Mouse (Mus musculus) CH12.LX (cell line): ENCODE data around the gene Snrpd2. TPM values are rescaled to one million over a fixed set of nuclear protein-coding genes. Genes with fewer than 3 reads are reported as not detected.

Source experiments
- DNase-seq: peaks from one replicate; pipeline ENCODE4 v3.0.0-alpha.2; 2013; ENCODE audit errors: extremely low read depth
- H3K27ac ChIP-seq: 2 replicates; pipeline ENCODE4 v1.5.1; 2012; ENCODE audit warnings: low read depth, mild to moderate bottlenecking, control low read depth, moderate library complexity; ENCODE audit not compliant: insufficient read depth
- H3K27me3 ChIP-seq: replicated peaks from 2 replicates; pipeline ENCODE3; 2012; ENCODE audit warnings: inconsistent platforms
- H3K36me3 ChIP-seq, 2 experiments: replicated peaks in 1 of 2; 2 replicates each; pipeline versions ENCODE3 to v1.6.1; 2012; ENCODE audit warnings: inconsistent platforms in 1 of 2, low read length in 1 of 2, mild to moderate bottlenecking in 1 of 2, mixed read lengths in 1 of 2, moderate library complexity in 1 of 2; ENCODE audit not compliant: control insufficient read depth in 1 of 2, insufficient read depth in 1 of 2
- H3K4me1 ChIP-seq, 2 experiments: 2 replicates each; pipeline ENCODE4 v1.6.1; 2012; ENCODE audit warnings: inconsistent platforms in 1 of 2, moderate library complexity in 1 of 2; ENCODE audit not compliant: insufficient read depth in 2 of 2, control insufficient read depth in 1 of 2
- H3K4me2 ChIP-seq: 2 replicates; pipeline ENCODE4 v1.6.1; 2012; ENCODE audit warnings: low read depth, mild to moderate bottlenecking, control low read depth; ENCODE audit not compliant: poor library complexity, insufficient read depth, severe bottlenecking
- H3K4me3 ChIP-seq, 3 experiments: fragments of 150-350 bp in 1 of 3; sonication (generic) in 1 of 3; replicated peaks in 1 of 3; 2 replicates each; pipeline versions ENCODE3 to v1.5.1; 2011 to 2012; ENCODE audit warnings: low read depth in 2 of 3, low read length in 2 of 3, mild to moderate bottlenecking in 2 of 3, moderate library complexity in 2 of 3, control low read depth in 1 of 3, improper control_type of control experiment in 1 of 3, inconsistent platforms in 1 of 3, mixed read lengths in 1 of 3; ENCODE audit not compliant: poor library complexity in 1 of 3
- H3K79me2 ChIP-seq: replicated peaks from 2 replicates; pipeline ENCODE4 v1.6.1; 2012; ENCODE audit warnings: mild to moderate bottlenecking, moderate library complexity; ENCODE audit not compliant: control insufficient read depth, poor library complexity, insufficient read depth, severe bottlenecking; ENCODE audit errors: extremely low read depth
- H3K9ac ChIP-seq: 2 replicates; pipeline ENCODE4 v1.6.1; 2012; ENCODE audit warnings: low read depth, mild to moderate bottlenecking, control low read depth, moderate library complexity; ENCODE audit not compliant: insufficient read depth
- H3K9me3 ChIP-seq: replicated peaks from 2 replicates; pipeline ENCODE3; 2012; ENCODE audit warnings: low read length, inconsistent platforms, mixed read lengths
- BHLHE40 ChIP-seq: IDR thresholded peaks from 2 replicates; pipeline ENCODE4 v1.6.1; 2011; ENCODE audit warnings: mild to moderate bottlenecking, low read depth, low read length, improper control_type of control experiment
- CTCF ChIP-seq, 2 experiments: IDR thresholded peaks in 1 of 2; conservative IDR thresholded peaks in 1 of 2; 2 replicates each; pipeline ENCODE4 v1.5.1; 2011 to 2012; ENCODE audit warnings: low read depth in 2 of 2, low read length in 2 of 2, improper control_type of control experiment in 1 of 2, inconsistent platforms in 1 of 2, mild to moderate bottlenecking in 1 of 2, moderate library complexity in 1 of 2
- E2F4 ChIP-seq: IDR thresholded peaks from 2 replicates; pipeline ENCODE4 v1.6.1; 2011; ENCODE audit warnings: low read depth, low read length, improper control_type of control experiment; ENCODE audit not compliant: insufficient replicate concordance
- ELF1 ChIP-seq: IDR thresholded peaks from 2 replicates; pipeline ENCODE4 v1.6.1; 2014; ENCODE audit warnings: low read depth, mild to moderate bottlenecking, inconsistent platforms, low read length, improper control_type of control experiment
- ETS1 ChIP-seq: conservative IDR thresholded peaks from 2 replicates; pipeline ENCODE4 v1.6.1; 2012; ENCODE audit warnings: low read depth, mild to moderate bottlenecking, inconsistent platforms, low read length, improper control_type of control experiment, moderate library complexity
- GABPA ChIP-seq: IDR thresholded peaks from 2 replicates; pipeline ENCODE4 v1.6.1; 2012; ENCODE audit warnings: low read depth, low read length, improper control_type of control experiment, inconsistent platforms; ENCODE audit not compliant: insufficient replicate concordance
- JUND ChIP-seq: conservative IDR thresholded peaks from 2 replicates; pipeline ENCODE4 v1.6.1; 2011; ENCODE audit warnings: low read depth, low read length, improper control_type of control experiment
- KAT2A ChIP-seq: IDR thresholded peaks from 2 replicates; pipeline ENCODE4 v1.6.1; 2012; ENCODE audit warnings: low read length, improper control_type of control experiment, inconsistent platforms; ENCODE audit not compliant: insufficient replicate concordance
- MAZ ChIP-seq: IDR thresholded peaks from 2 replicates; pipeline ENCODE4 v1.6.1; 2012; ENCODE audit warnings: low read depth, mild to moderate bottlenecking, inconsistent platforms, low read length, improper control_type of control experiment, moderate library complexity
- MEF2A ChIP-seq: IDR thresholded peaks from 2 replicates; pipeline ENCODE4 v1.6.1; 2014; ENCODE audit warnings: low read depth, mild to moderate bottlenecking, inconsistent platforms, low read length, improper control_type of control experiment, borderline replicate concordance
- MYC ChIP-seq: IDR thresholded peaks from 2 replicates; pipeline ENCODE4 v1.6.1; 2011; ENCODE audit warnings: low read depth, mild to moderate bottlenecking, improper control_type of control experiment, low read length
- NRF1 ChIP-seq: IDR thresholded peaks from 2 replicates; pipeline ENCODE4 v1.6.1; 2014; ENCODE audit warnings: low read depth, mild to moderate bottlenecking, inconsistent platforms, low read length, improper control_type of control experiment, moderate library complexity
- POLR2A ChIP-seq: IDR thresholded peaks from 2 replicates; pipeline ENCODE4 v1.6.1; 2011; ENCODE audit warnings: low read depth, mild to moderate bottlenecking, improper control_type of control experiment, low read length
- POLR2AphosphoS2 ChIP-seq: IDR thresholded peaks from 2 replicates; pipeline ENCODE4 v1.6.1; 2011; ENCODE audit warnings: low read depth, low read length, improper control_type of control experiment
- RAD21 ChIP-seq: IDR thresholded peaks from 2 replicates; pipeline ENCODE4 v1.6.1; 2011; ENCODE audit warnings: low read depth, mild to moderate bottlenecking, low read length, improper control_type of control experiment, moderate library complexity
- TCF12 ChIP-seq: IDR thresholded peaks from 2 replicates; pipeline ENCODE4 v1.6.1; 2014; ENCODE audit warnings: low read depth, mild to moderate bottlenecking, inconsistent platforms, low read length, improper control_type of control experiment
- UBTF ChIP-seq: IDR thresholded peaks from 2 replicates; pipeline ENCODE4 v1.6.1; 2012; ENCODE audit warnings: low read depth, mild to moderate bottlenecking, inconsistent platforms, low read length, improper control_type of control experiment, moderate library complexity
- ZMIZ1 ChIP-seq: IDR thresholded peaks from 2 replicates; pipeline ENCODE4 v1.6.1; 2012; ENCODE audit warnings: low read depth, mild to moderate bottlenecking, inconsistent platforms, low read length, improper control_type of control experiment
- dilution Hi-C: fragments of 300-500 bp; cut with MboI; formaldehyde crosslinking; loops from 2 replicates; pipeline ENCODE4 v1.14.3; 2020; ENCODE audit warnings: low sequenced_read_pairs; ENCODE audit not compliant: extremely low pct_unique_long_range_greater_than_20kb, extremely low pct_ligation_motif_present
- in situ Hi-C: fragments of 300-500 bp; cut with MboI; formaldehyde crosslinking; loops from 3 replicates; pipeline ENCODE4 v1.14.3; 2019; ENCODE audit warnings: low sequenced_read_pairs, low pct_ligation_motif_present, low pct_unique_long_range_greater_than_20kb, mixed read lengths
- polyA plus RNA-seq: library from polyadenylated mRNA; unstranded; fragments of >175 nt; gene quantifications from 2 replicates; pipeline ENCODE4 v1.2.1, GENCODE M21; 2012; ENCODE audit warnings: low read depth; ENCODE audit not compliant: insufficient read length
- total RNA-seq, 2 experiments: library from RNA; depleted of rRNA; stranded (reverse); fragments of 300-350 nt in 1 of 2; fragments of >200 nt in 1 of 2; gene quantifications; 2 replicates each; pipeline ENCODE4 v1.2.3; 2012 to 2014

Gene Snrpd2
- total and polyA plus RNA-seq, 3 experiments: 177 to 348 (median 213) TPM

GRCm38 (mm10) chr7:19100290-19100689, 49.2 kb upstream of the Snrpd2 start:
- no peak overlapping the region for H3K27ac ChIP-seq
- dilution Hi-C loops (no loop called here), in situ Hi-C loops (no loop called here)
- no peaks in the 10 kb centered on the region for H3K79me2 ChIP-seq
- H3K4me3 ChIP-seq: no peak overlapping the region
- H3K36me3 ChIP-seq: no peaks in the 10 kb centered on the region
- H3K4me2 ChIP-seq: no peak overlapping the region
- DNase-seq: no peak
- no peaks in the 10 kb centered on the region for H3K9me3 ChIP-seq
- H3K9ac ChIP-seq: no peak overlapping the region
- peaks cover 5 to 21% of the 10 kb centered on the region in 2 experiments for H3K4me1 ChIP-seq
- no peak for TF ChIP-seq MAZ
- no peak for TF ChIP-seq CTCF (conservative IDR thresholded peaks at IDR 0.05 in 1 of 2, IDR thresholded peaks at IDR 0.05 in 1 of 2; ENCODE audit: low read depth in 2 of 2, low read length in 2 of 2)
- TF ChIP-seq ETS1: no peak
- peaks cover 97% of the 10 kb centered on the region for H3K27me3 ChIP-seq

DNA sequence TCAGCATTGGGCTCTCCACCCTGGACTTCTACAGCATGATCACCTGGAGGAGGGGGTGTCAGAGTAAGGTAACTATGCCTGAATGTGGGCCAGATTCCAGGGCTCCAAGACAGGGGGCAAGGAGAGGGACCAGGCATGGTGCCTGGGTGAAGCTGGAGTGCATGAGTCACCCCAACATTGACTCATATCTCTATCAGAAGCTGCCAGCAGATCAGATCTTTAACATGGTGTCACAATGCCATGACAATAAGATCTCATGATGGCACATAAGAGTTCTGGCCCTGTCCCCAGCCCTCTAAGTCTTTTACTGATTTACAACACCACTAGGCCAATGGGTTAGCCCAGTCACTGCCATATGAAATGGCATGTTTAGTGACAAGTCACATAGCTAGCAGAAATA, 45.8 kb upstream of the Snrpd2 start:
- Histone ChIP-seq H3K4me3 (no peak overlapping the region), H3K9ac (no peak overlapping the region), H3K9me3 (no peaks in the 10 kb centered on the region), H3K79me2 (no peaks in the 10 kb centered on the region), H3K4me2 (no peak overlapping the region), H3K27me3 (peaks cover 92% of the 10 kb centered on the region), H3K27ac (no peak overlapping the region), H3K36me3 (no peaks in the 10 kb centered on the region), H3K4me1 (peaks cover 4 to 10% of the 10 kb centered on the region in 2 experiments)
- in situ Hi-C loops (no loop called here), dilution Hi-C loops (no loop called here)
- no peak for DNase-seq
- no peak for TF ChIP-seq E2F4
- no peak for TF ChIP-seq TCF12
- TF ChIP-seq ELF1: no peak
- TF ChIP-seq ETS1: no peak
- TF ChIP-seq MYC: no peak
- no peak for TF ChIP-seq ZMIZ1
- TF ChIP-seq CTCF (conservative IDR thresholded peaks at IDR 0.05 in 1 of 2, IDR thresholded peaks at IDR 0.05 in 1 of 2; ENCODE audit: low read depth in 2 of 2, low read length in 2 of 2): no peak
- no peak for TF ChIP-seq NRF1
- TF ChIP-seq MEF2A: no peak
- TF ChIP-seq KAT2A: no peak
- TF ChIP-seq POLR2AphosphoS2: no peak
- no peak for TF ChIP-seq UBTF
- TF ChIP-seq BHLHE40: no peak
- no peak for TF ChIP-seq JUND
- no peak for TF ChIP-seq POLR2A
- TF ChIP-seq GABPA: no peak
- TF ChIP-seq RAD21: no peak
